Mouse (Mus musculus): ENCODE measurements at regions not wholly inside any gene's neighbourhood (a gene's known extent, or its start where the extent isn't known, plus 50 kb on each side); places are given as distances from the start of the nearest gene placed in this dataset.

DNA sequence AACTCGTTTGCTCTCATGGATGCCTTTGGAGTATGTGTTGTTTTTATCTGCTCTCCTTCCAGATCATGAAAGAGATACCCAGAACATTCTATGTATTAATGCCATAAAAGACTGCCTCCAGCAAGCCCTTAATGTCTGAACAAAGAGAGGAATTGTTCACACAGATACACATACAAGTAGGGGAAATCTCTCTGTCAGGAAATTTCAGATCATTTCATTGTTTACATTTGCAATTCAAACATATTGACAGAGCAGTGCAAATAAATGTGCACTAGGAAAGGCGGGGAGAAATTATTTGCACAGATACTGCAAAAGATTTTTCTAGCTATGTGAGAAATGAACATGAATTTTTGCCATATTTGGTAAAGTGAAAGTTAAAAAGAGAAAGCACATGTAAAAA lies 216.4 kb upstream of the Ube2e3 start:
- no peaks in the 10 kb centered on the region for H3K4me1 ChIP-seq (replicated peaks; ENCODE audit: control insufficient read depth, insufficient read depth, low read length)
- no peaks in the 10 kb centered on the region for H3K36me3 ChIP-seq (ENCODE audit: control insufficient read depth, insufficient read depth)
- H3K27ac ChIP-seq (ENCODE audit: low read depth, low read length): no peak overlapping the region
- H3K4me2 ChIP-seq (replicated peaks; ENCODE audit: low read depth): no peak overlapping the region
- no peak for TF ChIP-seq CTCF (IDR thresholded peaks at IDR 0.05; ENCODE audit: low read depth)
- H3K4me3 ChIP-seq (ENCODE audit: low read depth, low read length): no peak overlapping the region
- no peaks in the 10 kb centered on the region for H3K27me3 ChIP-seq (replicated peaks; ENCODE audit: control insufficient read depth, insufficient read depth, low read length)
- H3K9me3 ChIP-seq (ENCODE audit: control insufficient read depth): no peaks in the 10 kb centered on the region
- H3K9ac ChIP-seq (ENCODE audit: low read depth, low read length): no peak overlapping the region
- ATAC-seq: no peak
- WGBS: 14% methylated on average over 2 of the region's 2 CpGs

DNA sequence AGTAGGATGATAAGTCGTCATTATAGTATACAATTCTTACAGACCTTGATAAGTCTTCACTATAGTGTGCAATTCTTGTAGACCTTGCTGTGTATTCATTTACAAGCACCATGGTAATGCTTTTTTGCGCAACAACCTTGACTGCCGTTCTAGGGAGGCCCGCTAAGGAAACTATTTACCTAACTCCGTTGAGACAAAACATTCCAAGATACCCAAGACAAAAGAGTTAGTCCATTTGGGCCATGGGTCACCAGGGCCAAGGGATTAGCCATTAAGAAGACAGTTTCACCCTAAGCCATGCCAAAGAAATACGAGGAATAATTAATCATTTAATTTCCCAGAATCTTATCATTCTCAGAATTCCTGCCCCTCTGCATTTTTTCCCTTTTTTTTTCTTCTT lies 227.6 kb upstream of the Ube2e3 start:
- 62% methylated on average over 6 of the region's 6 CpGs for WGBS
- ATAC-seq: no peak
- Histone ChIP-seq H3K9ac (ENCODE audit: low read depth, low read length) (no peak overlapping the region), H3K4me3 (ENCODE audit: low read depth, low read length) (no peak overlapping the region), H3K9me3 (ENCODE audit: control insufficient read depth) (no peaks in the 10 kb centered on the region), H3K36me3 (ENCODE audit: control insufficient read depth, insufficient read depth) (no peaks in the 10 kb centered on the region), H3K4me1 (replicated peaks; ENCODE audit: control insufficient read depth, insufficient read depth, low read length) (no peaks in the 10 kb centered on the region), H3K27ac (ENCODE audit: low read depth, low read length) (no peak overlapping the region), H3K4me2 (replicated peaks; ENCODE audit: low read depth) (no peak overlapping the region), H3K27me3 (replicated peaks; ENCODE audit: control insufficient read depth, insufficient read depth, low read length) (no peaks in the 10 kb centered on the region)
- no peak for TF ChIP-seq CTCF (IDR thresholded peaks at IDR 0.05; ENCODE audit: low read depth)

DNA sequence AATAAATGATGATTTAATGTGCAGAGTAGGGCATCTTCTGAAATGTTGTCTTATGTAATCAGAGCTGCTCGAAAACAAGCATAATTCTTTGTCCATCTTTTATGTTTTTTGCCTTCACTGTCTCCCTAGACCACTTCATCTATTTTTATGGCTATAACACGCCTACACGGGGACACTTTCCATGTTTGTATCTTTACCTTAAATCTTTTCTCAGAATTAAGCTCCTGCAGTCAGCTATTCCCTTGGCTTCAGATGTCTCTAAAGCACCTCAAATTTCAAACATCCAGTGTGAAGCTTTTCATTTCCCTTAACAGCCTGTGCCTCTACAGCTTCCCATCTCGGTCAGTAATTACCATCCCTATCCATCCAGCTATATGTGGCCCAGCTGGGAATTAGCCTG lies 242.7 kb upstream of the Ube2e3 start:
- no peak for ATAC-seq
- TF ChIP-seq CTCF (IDR thresholded peaks at IDR 0.05; ENCODE audit: low read depth): no peak
- WGBS: 75% methylated on average over 4 of the region's 4 CpGs

GRCm38 (mm10) chr2:78606388-78606787 lies 261.5 kb upstream of the Ube2e3 start:
- no peak overlapping the region for H3K9ac ChIP-seq (ENCODE audit: low read depth, low read length)
- no peak overlapping the region for H3K4me2 ChIP-seq (replicated peaks; ENCODE audit: low read depth)
- no peaks in the 10 kb centered on the region for H3K9me3 ChIP-seq (ENCODE audit: control insufficient read depth)
- no peaks in the 10 kb centered on the region for H3K4me1 ChIP-seq (replicated peaks; ENCODE audit: control insufficient read depth, insufficient read depth, low read length)
- no peaks in the 10 kb centered on the region for H3K36me3 ChIP-seq (ENCODE audit: control insufficient read depth, insufficient read depth)
- no peak for ATAC-seq
- no peaks in the 10 kb centered on the region for H3K27me3 ChIP-seq (replicated peaks; ENCODE audit: control insufficient read depth, insufficient read depth, low read length)
- H3K27ac ChIP-seq (ENCODE audit: low read depth, low read length): no peak overlapping the region
- no peak for TF ChIP-seq CTCF (IDR thresholded peaks at IDR 0.05; ENCODE audit: low read depth)
- no peak overlapping the region for H3K4me3 ChIP-seq (ENCODE audit: low read depth, low read length)

More for the DNA sequence above, 242.7 kb upstream of the Ube2e3 start:
- H3K4me3 ChIP-seq (ENCODE audit: low read depth, low read length): no peak overlapping the region
- H3K27me3 ChIP-seq (replicated peaks; ENCODE audit: control insufficient read depth, insufficient read depth, low read length): no peaks in the 10 kb centered on the region
- no peak overlapping the region for H3K27ac ChIP-seq (ENCODE audit: low read depth, low read length)
- no peak overlapping the region for H3K9ac ChIP-seq (ENCODE audit: low read depth, low read length)
- no peaks in the 10 kb centered on the region for H3K36me3 ChIP-seq (ENCODE audit: control insufficient read depth, insufficient read depth)
- no peaks in the 10 kb centered on the region for H3K4me1 ChIP-seq (replicated peaks; ENCODE audit: control insufficient read depth, insufficient read depth, low read length)
- no peak overlapping the region for H3K4me2 ChIP-seq (replicated peaks; ENCODE audit: low read depth)
- H3K9me3 ChIP-seq (ENCODE audit: control insufficient read depth): no peaks in the 10 kb centered on the region

- no peak overlapping the region for H3K9ac ChIP-seq (ENCODE audit: low read depth, low read length)
- H3K4me3 ChIP-seq (ENCODE audit: low read depth, low read length): no peak overlapping the region
- no peak for ATAC-seq
- H3K4me2 ChIP-seq (replicated peaks; ENCODE audit: low read depth): no peak overlapping the region
- no peaks in the 10 kb centered on the region for H3K9me3 ChIP-seq (ENCODE audit: control insufficient read depth)
- TF ChIP-seq CTCF (IDR thresholded peaks at IDR 0.05; ENCODE audit: low read depth): no peak
- no peak overlapping the region for H3K27ac ChIP-seq (ENCODE audit: low read depth, low read length)
- no peaks in the 10 kb centered on the region for H3K4me1 ChIP-seq (replicated peaks; ENCODE audit: control insufficient read depth, insufficient read depth, low read length)
- no peaks in the 10 kb centered on the region for H3K27me3 ChIP-seq (replicated peaks; ENCODE audit: control insufficient read depth, insufficient read depth, low read length)
- H3K36me3 ChIP-seq (ENCODE audit: control insufficient read depth, insufficient read depth): no peaks in the 10 kb centered on the region
- WGBS: 91% methylated on average over 2 of the region's 2 CpGs
Observed at GRCm38 (mm10) chr2:78600753-78601152, 267.2 kb upstream of the Ube2e3 start.

- no peak overlapping the region for H3K4me2 ChIP-seq (replicated peaks; ENCODE audit: low read depth)
- WGBS: 86% methylated on average over 8 of the region's 8 CpGs
- no peaks in the 10 kb centered on the region for H3K27me3 ChIP-seq (replicated peaks; ENCODE audit: control insufficient read depth, insufficient read depth, low read length)
- H3K27ac ChIP-seq (ENCODE audit: low read depth, low read length): no peak overlapping the region
- H3K4me3 ChIP-seq (ENCODE audit: low read depth, low read length): no peak overlapping the region
- no peak for TF ChIP-seq CTCF (IDR thresholded peaks at IDR 0.05; ENCODE audit: low read depth)
- H3K4me1 ChIP-seq (replicated peaks; ENCODE audit: control insufficient read depth, insufficient read depth, low read length): no peaks in the 10 kb centered on the region
- ATAC-seq: no peak
- no peaks in the 10 kb centered on the region for H3K36me3 ChIP-seq (ENCODE audit: control insufficient read depth, insufficient read depth)
- no peak overlapping the region for H3K9ac ChIP-seq (ENCODE audit: low read depth, low read length)
- H3K9me3 ChIP-seq (ENCODE audit: control insufficient read depth): no peaks in the 10 kb centered on the region
Observed at GRCm38 (mm10) chr2:78598039-78598438, 269.9 kb upstream of the Ube2e3 start.

DNA sequence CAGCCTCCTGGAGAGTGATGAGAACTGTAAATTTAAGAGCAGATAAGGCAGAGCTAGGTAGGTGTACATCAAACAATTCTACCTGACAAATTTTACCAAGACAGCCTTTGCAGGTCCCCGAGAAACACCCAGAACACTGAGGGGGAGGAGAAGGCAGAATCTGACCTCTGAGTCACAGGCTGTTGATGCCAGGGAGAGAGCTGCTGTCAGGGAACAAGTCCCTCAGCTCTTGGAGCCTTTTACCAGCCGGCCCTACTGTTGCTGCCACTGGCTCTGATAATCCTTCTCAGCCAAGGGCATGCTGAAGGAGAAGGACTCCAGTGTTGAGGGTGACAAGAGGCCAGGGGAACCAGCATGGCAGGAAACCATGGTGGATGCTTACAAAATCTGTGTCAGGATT lies 271.7 kb upstream of the Ube2e3 start:
- Histone ChIP-seq H3K9ac (ENCODE audit: low read depth, low read length) (no peak overlapping the region), H3K36me3 (ENCODE audit: control insufficient read depth, insufficient read depth) (no peaks in the 10 kb centered on the region), H3K9me3 (ENCODE audit: control insufficient read depth) (no peaks in the 10 kb centered on the region), H3K4me2 (replicated peaks; ENCODE audit: low read depth) (no peak overlapping the region), H3K4me1 (replicated peaks; ENCODE audit: control insufficient read depth, insufficient read depth, low read length) (no peaks in the 10 kb centered on the region), H3K27me3 (replicated peaks; ENCODE audit: control insufficient read depth, insufficient read depth, low read length) (no peaks in the 10 kb centered on the region), H3K4me3 (ENCODE audit: low read depth, low read length) (no peak overlapping the region), H3K27ac (ENCODE audit: low read depth, low read length) (no peak overlapping the region)
- TF ChIP-seq CTCF (IDR thresholded peaks at IDR 0.05; ENCODE audit: low read depth): no peak
- ATAC-seq: no peak
- 55% methylated on average over 2 of the region's 2 CpGs for WGBS

All from intestine, postnatal 0 days (tissue).